Mouse (Mus musculus) liver, adult 2 months (tissue): ENCODE measurements around the gene Gm853. TPM values are rescaled to one million over a fixed set of nuclear protein-coding genes. Genes with fewer than 3 reads are reported as not detected.

Experiments
- DNase-seq: peaks from one replicate; pipeline ENCODE4 v3.0.0-alpha.2; 2011; ENCODE audit warnings: low read depth, low spot score; ENCODE audit errors: extremely low read depth
- H3K27ac ChIP-seq: fragments of 200-500 bp; replicated peaks from 2 replicates; pipeline ENCODE4 v1.5.1; 2012; ENCODE audit warnings: low read depth, mild to moderate bottlenecking, control low read depth, inconsistent platforms, low read length; ENCODE audit not compliant: insufficient read depth
- H3K27me3 ChIP-seq: fragments of 200-500 bp; 2 replicates; pipeline ENCODE4 v1.6.1; 2012; ENCODE audit warnings: mild to moderate bottlenecking, moderate library complexity, low read length, inconsistent platforms; ENCODE audit not compliant: control insufficient read depth, insufficient read depth
- H3K36me3 ChIP-seq: fragments of 200-500 bp; 2 replicates; pipeline ENCODE4 v1.6.1; 2012; ENCODE audit warnings: low read length, inconsistent platforms; ENCODE audit not compliant: control insufficient read depth, insufficient read depth
- H3K4me1 ChIP-seq: fragments of 200-500 bp; 2 replicates; pipeline ENCODE4 v1.6.1; 2011; ENCODE audit warnings: low read length; ENCODE audit not compliant: control insufficient read depth, insufficient read depth
- H3K4me3 ChIP-seq: fragments of 200-500 bp; 2 replicates; pipeline ENCODE4 v1.5.1; 2011; ENCODE audit warnings: low read depth, mild to moderate bottlenecking, control low read depth, low read length, moderate library complexity; ENCODE audit not compliant: insufficient read depth
- H3K79me2 ChIP-seq: fragments of 200-500 bp; 2 replicates; pipeline ENCODE4 v1.6.1; 2012; ENCODE audit warnings: inconsistent platforms, mild to moderate bottlenecking, low read length, moderate library complexity; ENCODE audit not compliant: control insufficient read depth, insufficient read depth
- H3K9ac ChIP-seq: fragments of 200-500 bp; 2 replicates; pipeline ENCODE4 v1.6.1; 2012; ENCODE audit warnings: low read depth, mild to moderate bottlenecking, control low read depth, inconsistent platforms, low read length
- CTCF ChIP-seq: fragments of 200-500 bp; IDR thresholded peaks from 2 replicates; pipeline ENCODE4 v1.5.1; 2011; ENCODE audit warnings: low read depth, low read length, control low read depth
- POLR2A ChIP-seq: fragments of 200-500 bp; IDR thresholded peaks from 2 replicates; pipeline ENCODE4 v1.6.1; 2011; ENCODE audit warnings: low read length, control low read depth; ENCODE audit not compliant: insufficient read depth; ENCODE audit errors: extremely low read depth
- WGBS: fragments of 180-500 bp; shearing (Covaris S2); methylation state at CpG from one replicate; pipeline ENCODE4 v1.1.7; 2018; 5-methylcytosine and 5-hydroxymethylcytosine counted together
- polyA plus RNA-seq: library from polyadenylated mRNA; depleted of rRNA; stranded (reverse); fragments of >200 nt; gene quantifications from 2 replicates; pipeline ENCODE4 v1.2.3, GENCODE M21; 2012
- total RNA-seq: library from RNA; depleted of rRNA; stranded (reverse); fragments of >200 nt; gene quantifications from 2 replicates; pipeline ENCODE4 v1.2.3, GENCODE M21; 2014

The Gm853 gene
- total and polyA plus RNA-seq, 2 experiments, result not detected

DNA sequence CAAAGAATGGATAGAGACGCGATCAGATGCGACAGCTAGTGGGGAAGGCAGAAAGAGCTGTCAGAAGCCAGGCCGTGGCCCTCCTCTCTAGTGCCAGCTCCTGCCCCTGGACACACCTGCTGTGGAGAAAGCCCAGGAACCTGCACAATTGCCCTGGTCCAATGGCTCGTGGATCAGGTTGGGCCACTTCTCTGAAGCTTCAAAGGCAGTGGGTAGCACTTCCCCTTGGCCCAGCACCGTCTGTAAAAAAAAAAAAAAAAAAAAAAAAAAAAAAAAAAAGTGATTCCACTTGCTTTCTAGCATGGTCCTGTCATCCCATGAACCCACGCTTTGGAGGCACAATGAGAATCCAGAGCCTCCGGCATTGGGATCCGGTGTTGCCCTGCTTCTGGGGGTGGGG, 54.4 kb downstream of the Gm853 start:
- no peak for DNase-seq
- no peaks in the 10 kb centered on the region for H3K79me2 ChIP-seq
- peak overlapping the region; percentile 60 for H3K27ac ChIP-seq
- no peaks in the 10 kb centered on the region for H3K36me3 ChIP-seq
- no peak for TF ChIP-seq CTCF
- TF ChIP-seq POLR2A, result no peak
- no peak overlapping the region for H3K4me3 ChIP-seq
- no peaks in the 10 kb centered on the region for H3K27me3 ChIP-seq
- no peak overlapping the region for H3K9ac ChIP-seq
- 42% methylated on average over 9 of the region's 9 CpGs for WGBS
- H3K4me1 ChIP-seq, result peaks cover 11% of the 10 kb centered on the region; the same call in 1 of the 2 replicates

GRCm38 (mm10) chr4:130167321-130167720, 54.9 kb downstream of the Gm853 start:
- 0 out of 2 replicates have a peak overlapping the region, but pooled peaks have one; percentile 3 for H3K27ac ChIP-seq

GRCm38 (mm10) chr4:130166592-130166991, 55.6 kb downstream of the Gm853 start:
- Histone ChIP-seq H3K79me2 (no peaks in the 10 kb centered on the region), H3K27me3 (no peaks in the 10 kb centered on the region), H3K4me1 (peaks cover 10% of the 10 kb centered on the region; the same call in 1 of the 2 replicates), H3K9ac (no peak overlapping the region), H3K27ac (0 out of 2 replicates have a peak overlapping the region, but pooled peaks have one; percentile 16), H3K4me3 (no peak overlapping the region), H3K36me3 (no peaks in the 10 kb centered on the region)
- no peak for DNase-seq
- no peak for TF ChIP-seq POLR2A
- TF ChIP-seq CTCF, result no peak
- WGBS, result 78% methylated on average over 8 of the region's 8 CpGs

More at GRCm38 (mm10) chr4:130167321-130167720, 54.9 kb downstream of the Gm853 start:
- H3K4me3 ChIP-seq, result no peak overlapping the region
- WGBS, result 54% methylated on average over 22 of the region's 22 CpGs
- H3K36me3 ChIP-seq, result no peaks in the 10 kb centered on the region
- DNase-seq, result no peak
- TF ChIP-seq POLR2A (no peak), CTCF (no peak)
- peaks cover 11% of the 10 kb centered on the region; the same call in 1 of the 2 replicates for H3K4me1 ChIP-seq
- no peaks in the 10 kb centered on the region for H3K79me2 ChIP-seq
- no peaks in the 10 kb centered on the region for H3K27me3 ChIP-seq
- no peak overlapping the region for H3K9ac ChIP-seq

GRCm38 (mm10) chr4:130166061-130166460, 56.1 kb downstream of the Gm853 start:
- 80% methylated on average over 18 of the region's 18 CpGs for WGBS
- Histone ChIP-seq H3K9ac (no peak overlapping the region), H3K27ac (no peak overlapping the region), H3K36me3 (no peaks in the 10 kb centered on the region), H3K27me3 (no peaks in the 10 kb centered on the region), H3K4me3 (no peak overlapping the region), H3K4me1 (peaks cover 7% of the 10 kb centered on the region; the same call in 1 of the 2 replicates), H3K79me2 (no peaks in the 10 kb centered on the region)
- no peak for TF ChIP-seq CTCF
- TF ChIP-seq POLR2A, result no peak
- DNase-seq, result no peak

DNA sequence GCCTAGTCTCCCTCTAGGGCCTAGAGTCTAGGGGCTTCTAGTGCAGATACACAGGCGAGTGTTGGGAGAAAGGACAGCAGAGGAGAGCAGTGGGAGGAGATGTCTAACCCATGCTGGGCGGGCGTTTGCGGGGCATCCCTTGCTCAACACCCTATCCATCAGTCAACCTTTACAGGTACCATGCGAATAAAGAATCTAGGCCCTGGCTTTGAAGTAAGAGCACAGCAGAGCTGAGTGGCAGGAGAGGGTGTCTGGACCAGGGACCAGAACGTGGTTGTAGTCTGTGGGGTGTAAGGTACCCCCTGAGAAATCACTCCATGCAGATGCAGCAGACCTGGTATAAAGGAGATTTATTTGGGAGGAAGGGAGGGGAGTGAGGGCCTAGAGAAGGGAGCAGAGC, 58.1 kb downstream of the Gm853 start:
- Histone ChIP-seq H3K9ac (no peak overlapping the region), H3K36me3 (no peaks in the 10 kb centered on the region), H3K4me1 (peaks cover 5% of the 10 kb centered on the region; the same call in 1 of the 2 replicates), H3K4me3 (no peak overlapping the region), H3K79me2 (no peaks in the 10 kb centered on the region), H3K27ac (peak overlapping the region; percentile 45), H3K27me3 (no peaks in the 10 kb centered on the region)
- TF ChIP-seq CTCF (no peak), POLR2A (no peak)
- DNase-seq, result no peak
- 81% methylated on average over 6 of the region's 6 CpGs for WGBS

GRCm38 (mm10) chr4:130163391-130163861, 58.8 kb downstream of the Gm853 start:
- no peaks in the 10 kb centered on the region for H3K27me3 ChIP-seq
- no peaks in the 10 kb centered on the region for H3K36me3 ChIP-seq
- peak overlapping the region; percentile 14; the same call in 1 of the 2 replicates for H3K4me3 ChIP-seq
- 15% methylated on average over 20 of the region's 20 CpGs for WGBS
- H3K79me2 ChIP-seq, result no peaks in the 10 kb centered on the region
- no peak for DNase-seq
- peak overlapping the region; percentile 45 for H3K27ac ChIP-seq
- peak overlapping the region; percentile 14 for H3K9ac ChIP-seq
- TF ChIP-seq POLR2A (no peak), CTCF (no peak)
- peaks cover 3% of the 10 kb centered on the region; the same call in 1 of the 2 replicates for H3K4me1 ChIP-seq
